Mouse (Mus musculus): ENCODE measurements around the gene Lats1. TPM values are rescaled to one million over a fixed set of nuclear protein-coding genes. Genes with fewer than 3 reads are reported as not detected.

Lats1 gene
- polyA plus RNA-seq, 1 experiment from 2014 or later = 15.1 TPM

- 82% methylated on average over 1 of the region's 1 CpGs for WGBS
- DNase-seq (ENCODE audit: low spot score) (no peak), ATAC-seq (replicated peaks; ENCODE audit: low FRiP score) (no peak)
- H3K4me1 ChIP-seq (replicated peaks; ENCODE audit: control insufficient read depth, insufficient read depth, low read length) = peaks cover 6% of the 10 kb centered on the region
- H3K9ac ChIP-seq (ENCODE audit: low read length) = no peak overlapping the region
- no peak overlapping the region for H3K4me3 ChIP-seq (ENCODE audit: low read depth, low read length)
- H3K36me3 ChIP-seq (ENCODE audit: control insufficient read depth, insufficient read depth, low read length) = no peaks in the 10 kb centered on the region
- no peaks in the 10 kb centered on the region for H3K27me3 ChIP-seq (ENCODE audit: control insufficient read depth, insufficient read depth, low read length)
- H3K27ac ChIP-seq (ENCODE audit: low read depth, low read length) = no peak overlapping the region
- no peaks in the 10 kb centered on the region for H3K9me3 ChIP-seq (ENCODE audit: control insufficient read depth, low read length)
- no peak overlapping the region for H3K4me2 ChIP-seq (ENCODE audit: low read depth, low read length, severe bottlenecking)
Observed at GRCm38 (mm10) chr10:7664889-7665288, 16.1 kb upstream of the Lats1 start.

- Histone ChIP-seq H3K27ac (ENCODE audit: low read depth, low read length) (0 out of 2 replicates have a peak within 1 kb of the TSS, but pooled peaks have one; percentile 50), H3K9me3 (ENCODE audit: control insufficient read depth, low read length) (no peaks in the 10 kb centered on the region), H3K27me3 (ENCODE audit: control insufficient read depth, insufficient read depth, low read length) (no peaks in the 10 kb centered on the region), H3K4me1 (replicated peaks; ENCODE audit: control insufficient read depth, insufficient read depth, low read length) (peaks cover 6% of the 10 kb centered on the region), H3K36me3 (ENCODE audit: control insufficient read depth, insufficient read depth, low read length) (peaks cover 2% of the 10 kb centered on the region; the same call in 1 of the 2 replicates), H3K4me2 (ENCODE audit: low read depth, low read length, severe bottlenecking) (peak within 1 kb of the TSS; percentile 63), H3K4me3 (ENCODE audit: low read depth, low read length) (peak within 1 kb of the TSS; percentile 80), H3K9ac (ENCODE audit: low read length) (peak within 1 kb of the TSS; percentile 75)
- ATAC-seq (replicated peaks; ENCODE audit: low FRiP score) = peak; percentile 84
- WGBS = under 1% methylated on average over 24 of the region's 24 CpGs
- peak; percentile 93 for DNase-seq (ENCODE audit: low spot score)
Observed at GRCm38 (mm10) chr10:7667342-7667802, 13.6 kb upstream of the Lats1 start, which contains the start of gene Nup43. Gene Nup43, plus strand, starts transcription at chr10:7667503.

DNA sequence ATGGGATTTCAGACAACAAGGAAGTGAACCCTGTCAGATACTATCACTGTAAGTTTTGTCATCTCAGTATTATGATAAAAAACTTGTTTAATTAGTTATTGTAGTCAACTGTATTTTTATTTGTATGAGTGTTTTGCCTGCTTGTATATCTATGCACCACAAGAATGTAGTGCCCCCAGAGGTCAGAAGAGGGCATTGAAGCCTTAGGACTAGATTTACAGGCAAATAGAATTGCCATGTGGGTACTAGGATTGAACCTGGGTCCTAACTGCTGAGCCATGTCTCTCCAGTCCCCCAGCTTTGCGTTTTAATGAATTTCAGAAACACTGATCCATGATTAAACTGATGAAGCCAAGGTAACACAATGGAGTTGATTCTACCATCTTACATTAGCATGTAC is 7.3 kb upstream of the Lats1 start:
- Histone ChIP-seq H3K27me3 (ENCODE audit: control insufficient read depth, insufficient read depth, low read length) (no peaks in the 10 kb centered on the region), H3K4me2 (ENCODE audit: low read depth, low read length, severe bottlenecking) (no peak overlapping the region), H3K9ac (ENCODE audit: low read length) (no peak overlapping the region), H3K4me3 (ENCODE audit: low read depth, low read length) (no peak overlapping the region), H3K27ac (ENCODE audit: low read depth, low read length) (no peak overlapping the region), H3K9me3 (ENCODE audit: control insufficient read depth, low read length) (no peaks in the 10 kb centered on the region), H3K4me1 (replicated peaks; ENCODE audit: control insufficient read depth, insufficient read depth, low read length) (no peaks in the 10 kb centered on the region), H3K36me3 (ENCODE audit: control insufficient read depth, insufficient read depth, low read length) (peaks cover 11% of the 10 kb centered on the region; the same call in 1 of the 2 replicates)
- DNase-seq (ENCODE audit: low spot score) (no peak), ATAC-seq (replicated peaks; ENCODE audit: low FRiP score) (no peak)
- WGBS = 88% methylated on average over 1 of the region's 1 CpGs

- peak overlapping the region; percentile 98 for H3K4me3 ChIP-seq (ENCODE audit: low read depth, low read length)
- H3K27me3 ChIP-seq (ENCODE audit: control insufficient read depth, insufficient read depth, low read length) = no peaks in the 10 kb centered on the region
- DNase-seq (ENCODE audit: low spot score) = peak; percentile 84
- under 1% methylated on average over 53 of the region's 64 CpGs for WGBS
- peak overlapping the region; percentile 99 for H3K9ac ChIP-seq (ENCODE audit: low read length)
- peak overlapping the region; percentile 74 for H3K4me2 ChIP-seq (ENCODE audit: low read depth, low read length, severe bottlenecking)
- peak; percentile 87 for ATAC-seq (replicated peaks; ENCODE audit: low FRiP score)
- H3K9me3 ChIP-seq (ENCODE audit: control insufficient read depth, low read length) = no peaks in the 10 kb centered on the region
- peaks cover 4% of the 10 kb centered on the region; the same call in 1 of the 2 replicates for H3K4me1 ChIP-seq (replicated peaks; ENCODE audit: control insufficient read depth, insufficient read depth, low read length)
- H3K27ac ChIP-seq (ENCODE audit: low read depth, low read length) = peak overlapping the region; percentile 90
- H3K36me3 ChIP-seq (ENCODE audit: control insufficient read depth, insufficient read depth, low read length) = peaks cover 9% of the 10 kb centered on the region; the same call in 1 of the 2 replicates
Observed at GRCm38 (mm10) chr10:7681343-7682025, 470 bp downstream of the Lats1 start.

DNA sequence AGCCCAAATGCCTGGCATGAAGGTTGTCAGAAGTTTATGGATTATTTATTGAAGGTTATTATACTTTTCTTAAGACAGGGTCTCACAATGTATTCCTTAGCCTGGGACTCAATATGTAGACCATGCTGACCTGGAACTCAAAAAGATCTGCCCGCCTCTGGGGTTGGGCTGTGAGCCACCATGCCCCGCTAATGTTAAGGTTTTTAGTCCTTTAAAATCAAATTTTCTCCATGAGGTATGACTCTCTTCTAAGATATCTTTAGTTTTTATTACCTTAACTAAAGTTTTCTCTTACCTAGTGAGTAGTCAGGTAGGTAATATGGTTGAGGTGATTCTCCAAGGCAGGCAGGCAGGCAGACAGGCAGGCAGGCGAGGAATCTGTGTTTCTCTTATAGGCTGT is 1.2 kb downstream of the Lats1 start:
- Histone ChIP-seq H3K9ac (ENCODE audit: low read length) (peak overlapping the region; percentile 99; the same call in 1 of the 2 replicates), H3K4me2 (ENCODE audit: low read depth, low read length, severe bottlenecking) (peak overlapping the region; percentile 74), H3K4me3 (ENCODE audit: low read depth, low read length) (peak overlapping the region; percentile 98), H3K27me3 (ENCODE audit: control insufficient read depth, insufficient read depth, low read length) (no peaks in the 10 kb centered on the region), H3K27ac (ENCODE audit: low read depth, low read length) (no peak overlapping the region), H3K9me3 (ENCODE audit: control insufficient read depth, low read length) (no peaks in the 10 kb centered on the region), H3K4me1 (replicated peaks; ENCODE audit: control insufficient read depth, insufficient read depth, low read length) (peaks cover 4% of the 10 kb centered on the region; the same call in 1 of the 2 replicates), H3K36me3 (ENCODE audit: control insufficient read depth, insufficient read depth, low read length) (peaks cover 5% of the 10 kb centered on the region; the same call in 1 of the 2 replicates)
- ATAC-seq (replicated peaks; ENCODE audit: low FRiP score) (no peak), DNase-seq (ENCODE audit: low spot score) (no peak)
- 66% methylated on average over 3 of the region's 3 CpGs for WGBS

DNA sequence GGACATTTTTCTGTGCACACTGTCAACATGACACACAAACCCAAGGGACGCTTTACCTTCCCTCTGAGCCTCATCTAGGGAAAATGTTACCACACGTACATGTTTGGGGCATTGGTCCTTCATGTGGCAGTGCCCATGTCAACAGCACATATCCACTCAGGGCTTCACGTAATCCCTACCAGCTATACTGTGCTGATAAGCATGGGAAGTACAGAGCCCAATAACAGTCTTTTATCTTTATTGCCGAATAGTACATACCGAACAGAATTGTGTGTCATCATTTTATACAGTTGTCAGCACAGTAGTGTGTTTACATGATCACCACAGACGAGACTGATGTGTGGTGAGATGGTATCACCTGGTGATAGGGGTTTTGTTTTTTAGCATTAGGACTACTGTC is 5.9 kb downstream of the Lats1 start:
- 94% methylated on average over 6 of the region's 6 CpGs for WGBS
- Histone ChIP-seq H3K27me3 (ENCODE audit: control insufficient read depth, insufficient read depth, low read length) (no peaks in the 10 kb centered on the region), H3K9me3 (ENCODE audit: control insufficient read depth, low read length) (no peaks in the 10 kb centered on the region), H3K27ac (ENCODE audit: low read depth, low read length) (no peak overlapping the region), H3K4me2 (ENCODE audit: low read depth, low read length, severe bottlenecking) (no peak overlapping the region), H3K9ac (ENCODE audit: low read length) (no peak overlapping the region), H3K4me1 (replicated peaks; ENCODE audit: control insufficient read depth, insufficient read depth, low read length) (no peaks in the 10 kb centered on the region; the same call in 1 of the 2 replicates), H3K4me3 (ENCODE audit: low read depth, low read length) (no peak overlapping the region), H3K36me3 (ENCODE audit: control insufficient read depth, insufficient read depth, low read length) (no peaks in the 10 kb centered on the region)
- ATAC-seq (replicated peaks; ENCODE audit: low FRiP score) = no peak
- no peak for DNase-seq (ENCODE audit: low spot score)

DNA sequence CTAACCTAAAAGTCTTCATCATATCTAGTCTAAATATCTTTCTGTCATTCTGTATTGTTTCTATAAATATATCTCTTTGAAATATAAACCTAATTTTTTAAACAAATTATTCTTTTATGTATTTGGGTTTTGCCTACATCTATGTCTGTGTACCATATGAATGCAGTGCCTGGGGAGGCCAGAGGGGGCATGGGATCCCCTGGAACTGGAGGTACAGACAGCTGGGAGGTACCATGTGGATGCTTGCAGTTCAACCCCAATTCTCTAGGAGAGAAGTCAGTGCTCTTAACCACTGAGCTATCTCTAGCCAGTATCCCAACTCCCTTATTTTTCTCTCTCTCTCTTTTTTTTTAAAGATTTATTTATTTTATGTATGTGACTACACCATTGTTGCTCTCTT is 14.3 kb downstream of the Lats1 start:
- DNase-seq (ENCODE audit: low spot score) (no peak), ATAC-seq (replicated peaks; ENCODE audit: low FRiP score) (no peak)
- Histone ChIP-seq H3K9me3 (ENCODE audit: control insufficient read depth, low read length) (no peaks in the 10 kb centered on the region), H3K4me1 (replicated peaks; ENCODE audit: control insufficient read depth, insufficient read depth, low read length) (no peaks in the 10 kb centered on the region), H3K4me3 (ENCODE audit: low read depth, low read length) (no peak overlapping the region), H3K27ac (ENCODE audit: low read depth, low read length) (no peak overlapping the region), H3K36me3 (ENCODE audit: control insufficient read depth, insufficient read depth, low read length) (peaks cover 14% of the 10 kb centered on the region), H3K9ac (ENCODE audit: low read length) (no peak overlapping the region), H3K4me2 (ENCODE audit: low read depth, low read length, severe bottlenecking) (no peak overlapping the region), H3K27me3 (ENCODE audit: control insufficient read depth, insufficient read depth, low read length) (no peaks in the 10 kb centered on the region)

- H3K4me2 ChIP-seq (ENCODE audit: low read depth, low read length, severe bottlenecking) = no peak overlapping the region
- 92% methylated on average over 3 of the region's 3 CpGs for WGBS
- no peak overlapping the region for H3K9ac ChIP-seq (ENCODE audit: low read length)
- ATAC-seq (replicated peaks; ENCODE audit: low FRiP score) (no peak), DNase-seq (ENCODE audit: low spot score) (no peak)
- H3K27ac ChIP-seq (ENCODE audit: low read depth, low read length) = no peak overlapping the region
- no peaks in the 10 kb centered on the region for H3K9me3 ChIP-seq (ENCODE audit: control insufficient read depth, low read length)
- H3K4me3 ChIP-seq (ENCODE audit: low read depth, low read length) = no peak overlapping the region
- no peaks in the 10 kb centered on the region for H3K4me1 ChIP-seq (replicated peaks; ENCODE audit: control insufficient read depth, insufficient read depth, low read length)
- peaks cover 31% of the 10 kb centered on the region for H3K36me3 ChIP-seq (ENCODE audit: control insufficient read depth, insufficient read depth, low read length)
- no peaks in the 10 kb centered on the region for H3K27me3 ChIP-seq (ENCODE audit: control insufficient read depth, insufficient read depth, low read length)
Observed at GRCm38 (mm10) chr10:7700120-7700519, 19.1 kb downstream of the Lats1 start.

DNA sequence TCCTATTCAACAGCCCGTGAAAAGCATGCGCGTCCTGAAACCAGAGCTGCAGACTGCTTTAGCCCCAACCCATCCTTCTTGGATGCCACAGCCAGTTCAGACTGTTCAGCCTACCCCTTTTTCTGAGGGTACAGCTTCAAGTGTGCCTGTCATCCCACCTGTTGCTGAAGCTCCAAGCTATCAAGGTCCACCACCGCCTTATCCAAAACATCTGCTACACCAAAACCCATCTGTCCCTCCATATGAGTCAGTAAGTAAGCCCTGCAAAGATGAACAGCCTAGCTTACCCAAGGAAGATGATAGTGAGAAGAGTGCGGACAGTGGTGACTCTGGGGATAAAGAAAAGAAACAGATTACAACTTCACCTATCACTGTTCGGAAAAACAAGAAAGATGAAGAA is 21.6 kb downstream of the Lats1 start:
- Histone ChIP-seq H3K4me2 (ENCODE audit: low read depth, low read length, severe bottlenecking) (no peak overlapping the region), H3K36me3 (ENCODE audit: control insufficient read depth, insufficient read depth, low read length) (peaks cover 31% of the 10 kb centered on the region), H3K27me3 (ENCODE audit: control insufficient read depth, insufficient read depth, low read length) (no peaks in the 10 kb centered on the region), H3K9me3 (ENCODE audit: control insufficient read depth, low read length) (no peaks in the 10 kb centered on the region), H3K4me3 (ENCODE audit: low read depth, low read length) (no peak overlapping the region), H3K4me1 (replicated peaks; ENCODE audit: control insufficient read depth, insufficient read depth, low read length) (no peaks in the 10 kb centered on the region), H3K9ac (ENCODE audit: low read length) (no peak overlapping the region), H3K27ac (ENCODE audit: low read depth, low read length) (no peak overlapping the region)
- 99% methylated on average over 6 of the region's 6 CpGs for WGBS
- no peak for ATAC-seq (replicated peaks; ENCODE audit: low FRiP score)
- no peak for DNase-seq (ENCODE audit: low spot score)
